Mouse (Mus musculus) monocyte, adult 5-6 weeks (primary cell): ENCODE results near the gene Cacna2d1. TPM values are rescaled to one million over a fixed set of nuclear protein-coding genes. Genes with fewer than 3 reads are reported as not detected.

Experiments
- ATAC-seq: fragments of 153-309, 156-312 bp; replicated peaks from 2 replicates; pipeline ENCODE4 v1.8.0; 2017; ENCODE audit warnings: mild to moderate bottlenecking; ENCODE audit not compliant: low TSS enrichment, insufficient number of reproducible peaks, severe bottlenecking, poor library complexity, low FRiP score
- total RNA-seq: library from RNA; stranded (forward); fragments of 200-1000, 200-491, 200-594 nt; gene quantifications from 3 replicates; pipeline ENCODE4 v1.2.3, GENCODE M21; 2017

The Cacna2d1 gene
- total RNA-seq, 1 experiment from 2014 or later, result not detected

GRCm38 (mm10) chr5:15974652-15975051 lies 40.2 kb downstream of the Cacna2d1 start:
- ATAC-seq, result no peak

- ATAC-seq, result no peak
Observed at GRCm38 (mm10) chr5:15979225-15979624, 44.7 kb downstream of the Cacna2d1 start.

DNA sequence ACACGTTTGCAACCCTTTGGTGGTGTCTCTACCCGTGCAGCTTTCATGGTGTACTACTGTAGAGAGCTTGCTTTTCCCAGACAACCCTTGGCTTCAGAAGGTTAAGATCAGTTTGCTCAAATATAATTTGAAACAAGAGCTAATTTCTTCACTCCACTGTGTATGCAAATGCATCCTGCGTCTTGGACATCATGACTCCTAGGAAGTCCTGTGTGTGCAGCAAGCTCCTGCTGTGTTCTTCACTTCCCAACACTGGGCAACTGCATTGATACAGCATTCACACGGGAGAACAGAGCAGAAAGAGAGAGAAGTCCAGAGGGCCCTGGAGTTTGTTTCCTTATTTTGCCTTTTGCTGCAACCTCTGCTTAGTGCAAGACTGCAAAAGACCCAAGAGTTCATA lies 48.1 kb downstream of the Cacna2d1 start:
- no peak for ATAC-seq

- no peak for ATAC-seq
Observed at GRCm38 (mm10) chr5:15983354-15983753, 48.9 kb downstream of the Cacna2d1 start.

DNA sequence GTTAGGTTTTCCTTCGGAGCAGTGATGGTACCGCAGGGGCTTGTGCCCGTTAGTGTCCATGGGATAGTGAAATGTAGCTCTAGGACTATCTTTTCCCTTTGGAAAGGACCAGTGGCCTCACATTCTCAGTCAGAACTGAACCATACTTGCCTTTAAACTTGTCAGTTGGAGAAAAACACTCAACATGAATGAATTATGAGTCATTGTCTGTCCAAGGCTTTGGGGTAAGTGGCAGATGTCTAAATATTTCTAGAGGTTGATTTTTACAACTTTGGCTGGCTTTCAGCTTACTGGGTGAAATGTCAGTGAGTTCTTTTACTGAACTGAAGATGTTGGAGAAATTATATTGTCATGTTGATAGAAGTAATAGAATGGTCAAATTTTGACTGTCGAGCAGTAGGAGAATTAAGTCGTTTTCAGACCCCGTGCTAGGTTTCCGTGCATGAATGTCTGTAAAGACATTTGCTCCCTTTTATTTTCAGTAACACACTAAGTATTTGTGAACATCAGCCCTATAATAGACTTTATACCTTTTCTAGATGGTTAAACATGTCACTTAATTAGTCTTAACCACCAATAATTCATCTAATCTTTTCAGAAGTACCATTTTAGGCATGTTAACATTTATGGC lies 50.9 kb downstream of the Cacna2d1 start:
- no peak for ATAC-seq

GRCm38 (mm10) chr5:15985901-15986300 lies 51.4 kb downstream of the Cacna2d1 start:
- ATAC-seq, result no peak

DNA sequence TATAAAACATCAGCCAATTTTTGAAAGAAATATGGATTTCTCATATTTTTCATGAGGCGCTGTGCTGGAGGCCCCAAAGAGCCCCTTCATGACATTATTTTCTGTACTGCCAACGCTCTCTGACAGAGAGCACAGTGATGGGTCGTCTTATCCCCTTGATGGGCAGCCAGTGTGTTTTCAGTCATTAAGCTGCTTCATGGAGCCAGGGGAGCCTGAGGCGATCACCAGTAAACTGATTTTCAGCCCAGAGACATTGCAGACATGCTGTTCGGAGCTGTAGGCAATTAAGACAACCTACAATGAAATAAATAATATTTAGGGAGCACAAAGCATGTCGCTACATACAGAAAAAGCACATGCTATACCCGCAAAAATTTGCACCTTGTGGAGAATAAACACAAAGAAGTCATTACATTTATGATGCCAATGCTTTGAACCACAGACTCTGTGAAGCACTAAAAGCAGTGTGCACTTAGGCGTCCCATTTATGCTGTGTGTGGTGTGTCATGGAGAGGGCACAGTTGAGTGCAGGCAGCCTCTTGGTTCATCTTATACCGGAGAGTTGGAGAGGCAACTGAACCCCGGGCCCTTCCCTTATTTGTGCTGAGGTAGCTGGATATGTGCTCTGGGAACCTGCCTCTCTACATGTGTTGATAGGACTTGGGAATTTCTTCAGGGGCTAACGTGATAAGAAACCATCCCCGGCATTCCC lies 57.1 kb downstream of the Cacna2d1 start:
- ATAC-seq, result no peak

DNA sequence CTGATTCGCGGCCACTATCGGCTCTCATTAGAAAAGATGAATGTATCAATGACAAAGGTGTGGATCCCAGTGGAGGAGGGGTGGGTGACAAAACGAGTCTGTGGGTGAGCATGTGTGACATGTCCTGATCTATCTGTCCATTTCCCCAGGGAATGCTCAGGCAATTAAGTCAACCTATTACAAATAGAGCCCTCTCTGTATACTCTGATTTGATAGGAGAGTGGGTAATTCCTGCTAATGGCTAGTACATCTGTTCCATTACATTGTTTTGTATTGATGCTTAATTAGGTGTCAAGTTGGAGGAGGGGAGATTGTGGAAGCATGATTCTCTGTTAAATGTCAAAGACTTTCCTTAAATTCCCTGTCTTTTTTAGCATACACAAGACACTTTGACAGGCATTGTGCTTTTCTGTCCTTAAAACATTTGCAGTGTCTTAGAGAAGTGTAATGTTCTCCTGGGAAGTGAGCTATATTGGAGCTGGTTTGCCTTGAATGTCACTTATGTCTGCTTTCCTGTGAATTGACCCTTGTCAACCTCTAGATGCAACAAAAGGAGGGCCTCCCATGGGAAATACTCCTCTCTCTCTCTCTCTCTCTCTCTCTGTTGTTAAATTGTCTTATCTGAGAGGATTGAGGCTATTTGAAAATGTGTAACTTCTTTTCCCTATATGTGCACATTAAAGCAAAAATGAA lies 58.9 kb downstream of the Cacna2d1 start:
- ATAC-seq, result no peak

DNA sequence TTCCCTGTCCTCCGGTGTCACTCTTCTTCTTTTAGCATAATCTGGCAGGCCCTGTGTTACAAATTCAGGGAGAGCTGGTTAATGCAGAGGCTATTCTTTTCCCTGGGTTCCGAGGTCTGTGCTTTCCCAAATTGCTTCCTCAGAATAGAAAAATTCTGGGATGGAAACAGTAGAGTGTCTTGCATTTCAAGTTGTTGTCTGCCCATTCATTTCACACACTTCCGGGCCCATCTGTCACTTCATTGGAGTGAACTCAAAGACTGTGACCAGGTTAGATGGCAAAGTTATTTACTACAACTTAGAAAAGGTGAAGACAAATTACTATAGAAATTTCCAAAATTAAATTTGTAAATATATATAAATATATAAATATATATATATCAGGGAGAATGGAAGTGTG lies 62.7 kb downstream of the Cacna2d1 start:
- no peak for ATAC-seq

DNA sequence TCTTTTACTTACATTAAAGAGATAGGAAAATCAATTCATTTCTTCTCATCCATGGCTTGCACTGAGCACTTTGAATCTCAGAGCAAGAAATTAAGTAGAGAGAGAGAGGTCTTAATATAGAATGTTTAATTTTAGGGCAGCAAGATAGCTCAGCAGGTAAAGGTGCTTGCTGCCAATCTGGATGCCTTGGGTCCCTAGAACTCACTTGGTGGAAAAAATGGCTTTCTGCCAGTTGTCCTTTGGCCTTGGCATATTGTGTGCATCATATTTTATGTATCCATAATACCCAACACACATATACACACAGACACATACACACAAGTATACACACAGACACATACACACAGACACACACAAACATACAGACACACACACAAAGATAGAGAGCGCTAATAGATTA lies 63.3 kb downstream of the Cacna2d1 start:
- ATAC-seq, result no peak

GRCm38 (mm10) chr5:16000917-16001316 lies 66.4 kb downstream of the Cacna2d1 start:
- ATAC-seq, result no peak

DNA sequence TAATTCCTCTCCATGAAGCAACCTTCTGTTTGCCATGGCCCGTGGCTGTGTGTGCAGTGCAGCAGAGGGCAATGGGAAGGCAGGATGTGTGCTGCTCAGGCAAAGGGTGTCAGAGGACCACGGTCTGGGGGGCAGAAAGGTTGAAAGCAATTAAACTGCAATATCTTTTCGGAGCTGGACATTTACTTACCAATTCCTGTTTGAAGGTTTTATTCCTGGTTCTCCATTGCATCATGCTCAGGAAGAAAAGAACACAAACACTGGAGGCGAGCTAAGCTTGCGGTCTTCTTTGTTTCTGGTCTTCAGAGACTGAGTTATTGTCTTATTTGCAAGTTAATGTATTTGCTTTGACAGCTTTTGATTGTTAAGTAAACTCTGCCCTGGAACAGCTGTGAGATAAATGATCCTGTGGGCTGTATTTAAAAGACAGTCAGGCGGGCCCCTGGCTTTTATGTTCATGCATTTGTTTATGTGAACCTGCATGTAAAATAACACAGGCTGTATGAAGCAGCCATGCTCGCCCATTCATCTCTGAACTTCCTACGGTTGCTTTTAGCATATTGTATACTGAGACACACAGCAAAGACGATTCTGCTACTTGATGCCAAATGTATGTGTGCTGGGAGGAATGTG lies 68.1 kb downstream of the Cacna2d1 start:
- no peak for ATAC-seq

DNA sequence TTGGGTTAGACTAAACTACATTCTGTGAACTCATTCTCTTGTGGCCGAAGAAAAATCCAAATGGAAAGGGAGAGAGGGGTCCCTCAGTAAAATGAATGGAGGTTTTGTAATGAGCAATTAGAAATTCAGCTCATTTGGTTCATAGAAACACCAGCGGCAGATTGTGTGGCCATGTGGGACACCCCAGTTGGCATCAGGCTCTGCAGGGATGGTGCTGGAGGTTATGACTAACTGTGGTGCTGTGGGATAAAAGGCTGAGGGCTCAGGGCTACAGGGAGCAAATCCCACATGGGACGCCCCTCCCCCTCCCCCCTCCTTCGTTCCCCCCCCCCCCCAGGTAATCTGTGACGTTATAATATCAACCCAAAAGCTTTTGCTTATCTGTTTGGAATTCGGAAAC lies 69.8 kb downstream of the Cacna2d1 start:
- ATAC-seq, result no peak

DNA sequence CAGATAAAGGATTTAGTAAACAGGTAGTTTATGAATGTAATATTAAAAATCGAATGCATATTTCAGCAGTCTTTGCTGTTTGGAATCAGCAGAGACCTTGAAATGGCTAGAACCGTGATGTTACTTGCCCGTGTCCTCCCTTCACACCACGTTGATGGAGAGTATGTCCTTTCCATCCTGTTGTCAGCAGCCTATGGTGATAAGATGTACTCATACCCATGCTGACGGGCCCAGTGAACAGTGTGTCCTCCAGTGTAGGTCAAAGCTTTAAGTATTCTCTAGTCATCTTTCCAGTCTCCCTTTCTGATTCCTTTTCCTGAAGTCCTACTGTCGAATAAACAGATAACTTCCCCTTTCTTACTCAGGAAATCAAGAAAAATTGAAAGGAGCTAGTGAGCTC lies 72.5 kb downstream of the Cacna2d1 start:
- ATAC-seq, result no peak

- no peak for ATAC-seq
Observed at GRCm38 (mm10) chr5:16013649-16014048, 79.2 kb downstream of the Cacna2d1 start.

DNA sequence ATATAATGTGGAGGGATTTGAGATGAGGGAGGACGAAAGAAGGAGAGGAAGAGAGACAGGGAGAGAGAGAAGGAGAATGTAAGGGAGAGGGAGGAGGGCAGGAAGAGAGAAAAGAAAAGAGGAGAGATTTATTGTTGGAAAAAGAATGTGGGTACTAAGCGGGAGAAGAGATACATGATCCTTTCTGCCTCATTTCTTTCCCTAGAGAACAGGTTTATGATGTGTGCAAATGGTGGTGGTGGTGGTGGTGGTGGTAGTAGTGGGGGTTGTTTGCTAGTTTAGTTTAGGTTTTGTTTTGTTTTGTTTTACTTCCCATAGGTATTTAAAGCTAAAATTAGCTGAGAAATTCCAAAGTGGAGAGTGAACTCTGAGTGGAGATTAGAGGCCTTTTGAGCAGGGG lies 79.9 kb downstream of the Cacna2d1 start:
- ATAC-seq, result no peak

DNA sequence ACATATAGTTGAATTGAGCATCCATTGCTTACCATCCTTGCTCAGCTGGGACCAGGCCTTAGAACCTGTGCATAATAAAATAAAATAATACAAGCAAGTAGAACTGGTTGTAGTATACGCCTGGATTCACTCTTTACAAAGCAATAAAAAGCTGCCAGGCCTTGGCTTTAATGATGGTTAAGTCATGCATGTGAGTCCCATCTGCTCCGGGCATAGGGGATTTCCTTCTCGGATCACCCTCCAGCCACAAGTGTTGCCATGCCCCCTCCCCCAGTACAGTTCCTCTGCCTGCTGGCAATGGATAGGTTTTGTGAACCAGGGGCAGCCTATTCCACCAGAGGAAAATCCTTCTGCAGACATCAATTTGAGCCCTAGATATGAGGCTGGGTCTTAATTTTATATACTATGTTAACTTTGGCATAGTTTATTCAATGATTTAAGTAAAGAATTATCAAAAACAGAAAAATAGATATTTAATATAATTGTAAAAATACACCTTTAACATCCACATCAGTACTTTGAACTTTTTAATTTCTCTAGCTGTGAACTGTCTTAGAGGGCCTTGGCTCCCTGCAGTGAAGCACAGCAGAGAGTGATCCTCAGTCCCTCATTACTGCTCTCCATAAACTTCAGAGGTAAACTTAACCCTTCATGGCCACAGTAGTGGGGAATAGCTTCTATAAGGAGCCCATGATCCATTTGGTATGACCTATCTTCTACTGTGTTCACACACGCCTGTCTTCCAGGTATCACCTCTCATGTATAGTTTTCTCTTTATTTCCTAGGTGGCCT lies 90.3 kb downstream of the Cacna2d1 start:
- ATAC-seq, result no peak

- ATAC-seq, result no peak
Observed at GRCm38 (mm10) chr5:16028881-16029280, 94.4 kb downstream of the Cacna2d1 start.

DNA sequence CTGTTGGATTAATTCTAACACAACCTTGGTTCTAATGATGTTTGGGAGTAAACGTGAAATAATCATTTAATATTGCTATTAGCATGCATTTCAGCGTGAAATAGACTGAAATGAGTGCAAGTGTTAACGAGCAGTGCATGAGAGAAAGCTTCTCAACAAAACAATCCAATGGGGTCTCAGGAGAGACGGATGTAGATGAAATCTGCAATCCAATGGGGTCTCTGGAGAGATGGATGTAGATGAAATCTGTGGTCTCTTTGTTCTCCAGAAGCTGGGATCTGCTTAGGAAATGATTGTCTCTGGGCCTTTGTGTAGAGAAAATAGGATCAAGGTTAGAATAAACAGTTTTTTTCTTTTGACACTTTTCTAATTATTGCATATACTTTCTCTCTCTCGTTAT lies 95.0 kb downstream of the Cacna2d1 start:
- ATAC-seq, result no peak
